Mouse (Mus musculus): ENCODE measurements around the gene Wars2.

GRCm38 (mm10) chr3:99251271-99252165 is 110.7 kb downstream of the Wars2 start:
- TF ChIP-seq TCF3 (IDR thresholded peaks at IDR 0.05; ENCODE audit: insufficient read length, low read depth) = no peak
- no peak for TF ChIP-seq POLR2A (IDR thresholded peaks at IDR 0.05; ENCODE audit: insufficient read length, low read depth)
- TF ChIP-seq CEBPB (IDR thresholded peaks at IDR 0.05; ENCODE audit: insufficient read depth, poor library complexity, severe bottlenecking) = no peak
- no peak for TF ChIP-seq TCF12 (IDR thresholded peaks at IDR 0.05; ENCODE audit: insufficient read depth, poor library complexity, severe bottlenecking)
- TF ChIP-seq MYOG (IDR thresholded peaks at IDR 0.05; ENCODE audit: control insufficient read depth in 1 of 3, insufficient read depth in 1 of 3, insufficient read length in 2 of 3, low read depth in 2 of 3) = no peak

Measured in myocyte (in vitro differentiated cells).